Mouse (Mus musculus) midbrain, embryonic 13.5 days (tissue): ENCODE data around the gene Il10rb. TPM values are rescaled to one million over a fixed set of nuclear protein-coding genes. Genes with fewer than 3 reads are reported as not detected.

Experiments used
- ATAC-seq: fragments of 200-750 bp; cut with Nextera tagmentation; 2 replicates; pipeline ENCODE4 v1.8.0; 2017; ENCODE audit warnings: mild to moderate bottlenecking, moderate TSS enrichment, moderate library complexity
- H3K27ac ChIP-seq: fragments of 300-500 bp; sonication (generic); 2 replicates; pipeline ENCODE4 v1.5.1; 2015; ENCODE audit warnings: inconsistent platforms, mild to moderate bottlenecking, moderate library complexity
- H3K27me3 ChIP-seq: fragments of 300-500 bp; sonication (generic); 2 replicates; pipeline ENCODE4 v1.6.1; 2015; ENCODE audit warnings: mild to moderate bottlenecking, inconsistent platforms
- H3K36me3 ChIP-seq: fragments of 300-500 bp; sonication (generic); 2 replicates; pipeline ENCODE4 v1.6.1; 2015; ENCODE audit warnings: mild to moderate bottlenecking, inconsistent platforms
- H3K4me1 ChIP-seq: fragments of 300-500 bp; sonication (generic); replicated peaks from 2 replicates; pipeline ENCODE4 v1.6.1; 2015; ENCODE audit warnings: inconsistent platforms
- H3K4me2 ChIP-seq: fragments of 300-500 bp; sonication (generic); replicated peaks from 2 replicates; pipeline ENCODE4 v1.6.1; 2015; ENCODE audit warnings: moderate library complexity, mild to moderate bottlenecking, inconsistent platforms
- H3K4me3 ChIP-seq: fragments of 300-500 bp; sonication (generic); replicated peaks from 2 replicates; pipeline ENCODE4 v1.5.1; 2015; ENCODE audit warnings: mild to moderate bottlenecking, inconsistent platforms
- H3K9ac ChIP-seq: fragments of 300-500 bp; sonication (generic); replicated peaks from 2 replicates; pipeline ENCODE4 v1.6.1; 2015; ENCODE audit warnings: mild to moderate bottlenecking, inconsistent platforms
- H3K9me3 ChIP-seq: fragments of 300-500 bp; sonication (generic); 2 replicates; pipeline ENCODE4 v1.6.1; 2016; ENCODE audit warnings: mild to moderate bottlenecking, inconsistent platforms
- WGBS: fragments of 180-500 bp; shearing (Covaris S2); methylation state at CpG from one replicate; pipeline ENCODE4 v1.1.7; 2015; 5-methylcytosine and 5-hydroxymethylcytosine counted together
- polyA plus RNA-seq: library from polyadenylated mRNA; unstranded; fragments of >200 nt; fragmentation: Nextera tagmentation; extraction: Ambion mirVana; gene quantifications from 2 replicates; pipeline ENCODE4 v1.2.1, GENCODE M21; 2015

Il10rb gene
- polyA plus RNA-seq, 1 experiment from 2014 or later = 7.1 TPM

- Histone ChIP-seq H3K9me3 (no peaks in the 10 kb centered on the region), H3K27ac (no peak overlapping the region), H3K4me1 (no peaks in the 10 kb centered on the region), H3K9ac (no peak overlapping the region), H3K4me2 (no peak overlapping the region), H3K4me3 (no peak overlapping the region), H3K36me3 (no peaks in the 10 kb centered on the region), H3K27me3 (no peaks in the 10 kb centered on the region)
- 91% methylated on average over 5 of the region's 5 CpGs for WGBS
- ATAC-seq = no peak
Observed at GRCm38 (mm10) chr16:91445566-91445965, 39.6 kb downstream of the Il10rb start.

- no peaks in the 10 kb centered on the region for H3K27me3 ChIP-seq
- no peaks in the 10 kb centered on the region for H3K36me3 ChIP-seq
- ATAC-seq = no peak
- H3K4me2 ChIP-seq = no peak overlapping the region
- H3K4me3 ChIP-seq = no peak overlapping the region
- 77% methylated on average over 8 of the region's 8 CpGs for WGBS
- H3K9ac ChIP-seq = no peak overlapping the region
- H3K4me1 ChIP-seq = no peaks in the 10 kb centered on the region
- H3K9me3 ChIP-seq = no peaks in the 10 kb centered on the region
- H3K27ac ChIP-seq = no peak overlapping the region
Observed at GRCm38 (mm10) chr16:91446778-91447511, 41.0 kb downstream of the Il10rb start.

- Histone ChIP-seq H3K4me1 (no peaks in the 10 kb centered on the region), H3K9ac (no peak overlapping the region), H3K9me3 (no peaks in the 10 kb centered on the region), H3K4me2 (no peak overlapping the region), H3K4me3 (no peak overlapping the region), H3K36me3 (no peaks in the 10 kb centered on the region), H3K27me3 (no peaks in the 10 kb centered on the region), H3K27ac (no peak overlapping the region)
- no peak for ATAC-seq
- WGBS = 91% methylated on average over 6 of the region's 6 CpGs
Observed at GRCm38 (mm10) chr16:91447512-91447900, 41.5 kb downstream of the Il10rb start.

- ATAC-seq = no peak
- no peak overlapping the region for H3K27ac ChIP-seq
- H3K4me2 ChIP-seq = no peak overlapping the region
- H3K27me3 ChIP-seq = no peaks in the 10 kb centered on the region
- WGBS = 97% methylated on average over 5 of the region's 5 CpGs
- no peak overlapping the region for H3K9ac ChIP-seq
- H3K4me1 ChIP-seq = no peaks in the 10 kb centered on the region
- no peaks in the 10 kb centered on the region for H3K9me3 ChIP-seq
- no peaks in the 10 kb centered on the region for H3K36me3 ChIP-seq
- H3K4me3 ChIP-seq = no peak overlapping the region
Observed at GRCm38 (mm10) chr16:91448088-91448487, 42.1 kb downstream of the Il10rb start.

GRCm38 (mm10) chr16:91448895-91449294 lies 42.9 kb downstream of the Il10rb start:
- H3K36me3 ChIP-seq = no peaks in the 10 kb centered on the region
- no peak overlapping the region for H3K4me2 ChIP-seq
- no peaks in the 10 kb centered on the region for H3K9me3 ChIP-seq
- WGBS = 83% methylated on average over 7 of the region's 7 CpGs
- H3K4me1 ChIP-seq = no peaks in the 10 kb centered on the region
- H3K27ac ChIP-seq = no peak overlapping the region
- ATAC-seq = no peak
- no peak overlapping the region for H3K4me3 ChIP-seq
- no peaks in the 10 kb centered on the region for H3K27me3 ChIP-seq
- no peak overlapping the region for H3K9ac ChIP-seq

- Histone ChIP-seq H3K4me3 (no peak overlapping the region), H3K9me3 (no peaks in the 10 kb centered on the region)
- ATAC-seq = no peak
Observed at GRCm38 (mm10) chr16:91450137-91451064, 44.4 kb downstream of the Il10rb start.

GRCm38 (mm10) chr16:91451949-91452348 lies 46.0 kb downstream of the Il10rb start:
- ATAC-seq = no peak
- Histone ChIP-seq H3K4me1 (no peaks in the 10 kb centered on the region), H3K27ac (no peak overlapping the region), H3K36me3 (no peaks in the 10 kb centered on the region), H3K4me2 (no peak overlapping the region), H3K4me3 (no peak overlapping the region), H3K9ac (no peak overlapping the region), H3K27me3 (no peaks in the 10 kb centered on the region), H3K9me3 (no peaks in the 10 kb centered on the region)
- 80% methylated on average over 2 of the region's 2 CpGs for WGBS

More at GRCm38 (mm10) chr16:91450137-91451064, 44.4 kb downstream of the Il10rb start:
- WGBS = 82% methylated on average over 12 of the region's 12 CpGs
- H3K27ac ChIP-seq = no peak overlapping the region
- H3K36me3 ChIP-seq = no peaks in the 10 kb centered on the region
- no peak overlapping the region for H3K9ac ChIP-seq
- no peaks in the 10 kb centered on the region for H3K4me1 ChIP-seq
- no peak overlapping the region for H3K4me2 ChIP-seq
- H3K27me3 ChIP-seq = no peaks in the 10 kb centered on the region

GRCm38 (mm10) chr16:91452363-91452896 lies 46.5 kb downstream of the Il10rb start:
- no peaks in the 10 kb centered on the region for H3K27me3 ChIP-seq
- no peak overlapping the region for H3K4me3 ChIP-seq
- H3K4me1 ChIP-seq = no peaks in the 10 kb centered on the region
- H3K36me3 ChIP-seq = no peaks in the 10 kb centered on the region
- ATAC-seq = no peak
- WGBS = 79% methylated on average over 6 of the region's 6 CpGs
- no peak overlapping the region for H3K27ac ChIP-seq
- no peak overlapping the region for H3K4me2 ChIP-seq
- no peaks in the 10 kb centered on the region for H3K9me3 ChIP-seq
- no peak overlapping the region for H3K9ac ChIP-seq

- Histone ChIP-seq H3K36me3 (no peaks in the 10 kb centered on the region), H3K4me3 (no peak overlapping the region), H3K9ac (no peak overlapping the region), H3K4me2 (no peak overlapping the region), H3K4me1 (peaks cover 6% of the 10 kb centered on the region; the same call in 1 of the 2 replicates), H3K27me3 (no peaks in the 10 kb centered on the region), H3K27ac (no peak overlapping the region), H3K9me3 (0 out of 2 replicates have a peak, but pooled peaks cover 2% of the 10 kb centered on the region)
- WGBS = 60% methylated on average over 4 of the region's 4 CpGs
- no peak for ATAC-seq
Observed at GRCm38 (mm10) chr16:91455868-91456267, 49.9 kb downstream of the Il10rb start.

GRCm38 (mm10) chr16:91458301-91458746 lies 52.4 kb downstream of the Il10rb start:
- Histone ChIP-seq H3K27ac (no peak overlapping the region), H3K9ac (no peak overlapping the region), H3K4me1 (peaks cover 6% of the 10 kb centered on the region; the same call in 1 of the 2 replicates), H3K27me3 (no peaks in the 10 kb centered on the region), H3K36me3 (no peaks in the 10 kb centered on the region), H3K4me2 (no peak overlapping the region), H3K4me3 (no peak overlapping the region), H3K9me3 (0 out of 2 replicates have a peak, but pooled peaks cover 2% of the 10 kb centered on the region)
- ATAC-seq = no peak
- 84% methylated on average over 21 of the region's 21 CpGs for WGBS

- WGBS = 40% methylated on average over 5 of the region's 5 CpGs
- no peaks in the 10 kb centered on the region for H3K36me3 ChIP-seq
- 0 out of 2 replicates have a peak, but pooled peaks cover 2% of the 10 kb centered on the region for H3K9me3 ChIP-seq
- H3K27me3 ChIP-seq = no peaks in the 10 kb centered on the region
- H3K4me1 ChIP-seq = peaks cover 10% of the 10 kb centered on the region
- no peak overlapping the region for H3K27ac ChIP-seq
- H3K9ac ChIP-seq = no peak overlapping the region
- no peak overlapping the region for H3K4me3 ChIP-seq
- no peak for ATAC-seq
- H3K4me2 ChIP-seq = no peak overlapping the region
Observed at GRCm38 (mm10) chr16:91458976-91459375, 53.0 kb downstream of the Il10rb start.

GRCm38 (mm10) chr16:91459396-91459795 lies 53.4 kb downstream of the Il10rb start:
- H3K27me3 ChIP-seq = no peaks in the 10 kb centered on the region
- H3K4me1 ChIP-seq = peaks cover 13% of the 10 kb centered on the region
- H3K9me3 ChIP-seq = 0 out of 2 replicates have a peak, but pooled peaks cover 2% of the 10 kb centered on the region
- no peak overlapping the region for H3K4me2 ChIP-seq
- no peak overlapping the region for H3K27ac ChIP-seq
- no peak for ATAC-seq
- H3K36me3 ChIP-seq = no peaks in the 10 kb centered on the region
- no peak overlapping the region for H3K4me3 ChIP-seq
- H3K9ac ChIP-seq = no peak overlapping the region
- WGBS = 91% methylated on average over 3 of the region's 3 CpGs
